Mouse (Mus musculus): Measurements from ENCODE around the gene Ap1s1.

The Ap1s1 gene

DNA sequence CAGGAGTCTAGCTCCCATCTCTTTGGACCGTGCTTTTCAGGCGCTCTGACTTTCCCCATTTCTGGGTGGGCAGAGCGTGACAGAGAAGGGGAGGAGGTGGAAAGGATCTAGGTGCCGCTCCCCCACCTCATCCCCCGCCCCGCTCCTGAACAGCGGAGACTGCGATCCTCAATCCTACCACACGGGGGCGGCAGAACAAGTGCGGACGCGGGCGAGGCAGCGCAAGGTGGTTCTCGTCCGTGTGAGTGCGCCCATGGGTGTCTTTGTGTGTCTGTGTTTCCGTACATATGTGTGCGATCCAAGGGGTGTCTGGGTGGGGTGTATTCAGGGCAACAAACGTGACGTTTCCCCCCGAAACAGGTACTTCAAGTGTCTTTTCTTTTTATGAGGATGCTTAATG, 20.8 kb downstream of the Ap1s1 start:
- peak; percentile 78 for DNase-seq (ENCODE audit: low read depth, low spot score)

DNA sequence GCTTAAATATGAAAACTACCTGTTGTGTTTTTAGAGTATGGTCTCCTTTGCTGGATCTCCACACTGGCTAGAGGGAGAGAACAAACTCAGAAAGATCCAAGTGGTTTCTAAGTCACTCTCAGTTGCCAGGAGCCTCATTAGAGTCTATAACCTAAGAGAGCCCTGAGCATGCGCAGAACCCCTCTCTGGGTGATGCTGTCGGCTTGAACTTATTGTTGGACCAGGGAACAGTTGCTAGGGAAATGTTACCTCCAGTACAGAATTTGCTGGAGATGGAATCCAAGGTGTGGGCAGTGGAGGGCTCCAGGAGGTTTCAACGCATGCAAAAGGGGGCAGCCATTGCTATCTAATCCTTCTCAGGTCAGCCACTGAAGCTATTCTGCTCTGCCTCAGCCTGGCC, 21.6 kb downstream of the Ap1s1 start:
- DNase-seq (ENCODE audit: low read depth, low spot score), result no peak

DNA sequence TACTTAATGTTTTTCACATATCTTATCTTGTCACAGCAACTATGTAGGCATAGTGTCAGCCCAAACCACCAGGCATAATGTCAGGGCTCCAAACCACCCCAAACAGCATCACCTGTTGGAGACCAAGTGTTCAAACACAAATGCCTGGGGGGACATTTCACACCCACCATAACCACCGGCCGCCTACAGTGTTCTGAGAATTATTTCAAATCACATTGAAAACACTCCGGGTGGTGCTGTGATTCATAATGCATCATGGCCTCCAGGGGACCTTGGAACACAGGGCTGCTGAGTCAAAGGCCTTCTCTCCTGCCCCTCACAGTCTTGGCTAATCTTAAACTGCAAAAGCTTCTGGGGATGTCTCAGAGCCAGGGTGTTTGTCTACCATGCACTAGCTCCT, 30.0 kb downstream of the Ap1s1 start:
- peak; percentile 93 for DNase-seq (ENCODE audit: low read depth, low spot score)

DNA sequence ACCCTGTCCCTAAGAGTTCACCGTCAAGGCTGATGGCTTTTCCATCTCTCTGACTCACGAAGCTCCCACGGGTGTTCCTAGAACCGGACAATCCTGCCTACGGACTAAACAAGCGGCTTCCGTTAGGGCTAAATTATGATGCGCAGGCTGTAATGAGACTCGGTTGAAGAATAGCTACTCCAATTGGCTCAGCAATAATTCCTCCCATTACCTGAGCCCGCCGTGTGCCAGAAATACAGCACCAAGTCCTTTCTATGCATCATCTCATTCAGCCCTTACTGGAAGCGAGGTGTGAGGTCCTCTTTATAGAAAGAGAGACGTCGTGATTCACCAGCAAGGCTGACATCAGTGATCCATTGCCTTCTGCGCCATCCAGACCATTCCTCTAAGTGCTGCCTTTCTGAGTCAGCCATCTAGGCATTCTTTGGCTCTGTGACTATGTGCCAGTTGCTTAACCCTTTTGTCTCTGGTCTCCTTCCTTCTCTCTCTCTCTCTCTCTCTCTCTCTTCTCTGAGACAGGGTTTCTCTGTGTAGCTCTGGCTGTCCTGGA, 33.5 kb downstream of the Ap1s1 start:
- peak; percentile 95 for DNase-seq (ENCODE audit: low read depth, low spot score)

DNA sequence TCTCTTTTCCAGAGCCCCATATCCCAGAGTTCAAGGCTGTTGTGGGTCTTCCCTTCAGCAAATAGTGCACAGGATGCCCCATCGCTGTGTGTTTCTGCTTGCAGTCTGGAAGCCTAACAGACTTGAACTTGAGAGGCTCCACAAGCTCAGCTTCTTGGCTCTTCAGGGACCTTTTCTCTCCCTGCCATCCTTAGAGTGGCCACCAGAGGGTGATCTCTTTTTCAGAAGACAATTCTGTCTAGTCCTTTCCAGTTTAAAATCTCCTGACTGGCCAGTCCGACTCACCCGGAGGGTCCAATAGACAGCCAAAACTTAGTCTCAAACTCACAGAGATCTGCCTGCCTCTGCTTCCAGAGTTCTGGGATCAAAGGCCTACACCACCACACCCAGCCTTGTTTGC, 35.9 kb downstream of the Ap1s1 start:
- DNase-seq (ENCODE audit: low read depth, low spot score), result peak; percentile 90

DNA sequence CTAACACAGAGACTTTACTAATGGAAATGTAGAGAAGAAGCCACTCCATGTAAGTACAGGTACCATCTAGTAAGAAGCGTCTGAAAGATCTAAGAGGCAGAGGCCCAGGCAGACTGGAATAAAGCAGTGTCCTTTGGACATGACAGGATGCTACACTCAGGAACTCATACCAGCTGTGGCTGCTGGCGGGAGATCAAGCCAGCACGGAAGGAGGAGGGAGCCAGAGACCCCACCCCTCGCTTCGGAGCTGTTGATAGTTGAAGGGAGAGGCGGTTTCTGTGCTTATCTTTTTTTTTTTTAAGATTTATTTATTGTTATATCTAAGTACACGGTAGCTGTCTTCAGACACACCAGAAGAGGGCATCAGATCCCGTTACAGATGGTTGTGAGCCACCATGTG, 38.7 kb downstream of the Ap1s1 start:
- DNase-seq (ENCODE audit: low read depth, low spot score), result no peak

DNA sequence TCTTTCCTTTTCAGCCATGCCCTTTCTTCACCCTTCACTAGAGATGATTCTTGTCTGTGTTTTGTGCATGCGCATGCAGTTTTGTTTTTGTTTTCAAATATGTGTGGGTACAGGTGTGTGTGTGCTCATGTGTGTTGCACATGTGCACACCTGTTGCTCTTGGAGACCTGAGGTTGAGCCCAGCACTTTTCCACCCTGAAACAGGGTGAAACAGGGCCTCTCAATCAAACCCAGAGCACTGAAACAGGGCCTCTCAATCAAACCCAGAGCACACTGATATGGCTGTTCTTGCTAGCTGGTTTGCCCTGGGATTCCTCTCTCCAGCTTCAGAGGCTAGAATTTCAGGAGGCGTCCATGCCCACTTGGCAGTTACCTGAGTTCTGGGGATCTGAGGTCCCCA, 45.3 kb downstream of the Ap1s1 start:
- DNase-seq (ENCODE audit: low read depth, low spot score), result no peak

DNA sequence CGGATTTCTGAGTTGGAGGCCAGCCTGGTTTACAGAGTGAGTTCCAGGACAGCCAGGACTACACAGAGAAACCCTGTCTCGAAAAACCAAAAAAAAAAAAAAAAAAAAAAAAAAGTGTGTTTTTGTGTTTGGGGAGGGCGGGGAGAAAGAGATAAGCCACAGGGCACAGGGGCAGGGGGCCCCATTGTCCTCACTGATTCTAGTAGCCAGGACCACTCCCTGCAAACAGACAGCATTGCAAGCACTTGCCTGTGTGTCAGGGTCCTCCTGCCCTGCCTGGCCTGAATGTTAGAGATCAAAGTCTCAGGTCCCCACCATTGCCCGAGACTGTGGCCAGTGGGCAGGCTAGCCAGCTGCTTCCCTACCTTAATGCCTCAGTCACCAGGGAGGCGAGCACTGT, 46.5 kb downstream of the Ap1s1 start:
- DNase-seq (ENCODE audit: low read depth, low spot score), result no peak

DNA sequence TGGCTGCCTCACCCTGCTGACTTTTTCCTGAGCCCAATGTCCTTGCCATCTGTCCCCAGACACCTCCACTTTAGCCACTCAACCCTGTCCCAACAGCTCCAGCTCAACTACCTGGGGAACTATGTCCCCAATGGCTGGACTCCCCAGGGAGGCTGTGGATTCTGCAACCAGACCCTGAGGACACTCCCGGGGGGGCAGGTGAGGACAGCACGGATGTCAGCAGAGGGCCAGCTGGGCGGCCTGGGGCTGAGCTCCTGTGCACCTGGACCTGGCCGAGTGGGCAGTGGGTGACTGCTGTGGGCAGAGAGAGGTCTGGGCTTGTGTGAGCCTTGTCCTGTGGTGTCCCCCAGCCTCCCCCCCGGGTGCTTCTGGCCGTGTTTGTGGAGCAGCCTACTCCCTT, 56.1 kb downstream of the Ap1s1 start:
- no peak for DNase-seq (ENCODE audit: low read depth, low spot score)

DNA sequence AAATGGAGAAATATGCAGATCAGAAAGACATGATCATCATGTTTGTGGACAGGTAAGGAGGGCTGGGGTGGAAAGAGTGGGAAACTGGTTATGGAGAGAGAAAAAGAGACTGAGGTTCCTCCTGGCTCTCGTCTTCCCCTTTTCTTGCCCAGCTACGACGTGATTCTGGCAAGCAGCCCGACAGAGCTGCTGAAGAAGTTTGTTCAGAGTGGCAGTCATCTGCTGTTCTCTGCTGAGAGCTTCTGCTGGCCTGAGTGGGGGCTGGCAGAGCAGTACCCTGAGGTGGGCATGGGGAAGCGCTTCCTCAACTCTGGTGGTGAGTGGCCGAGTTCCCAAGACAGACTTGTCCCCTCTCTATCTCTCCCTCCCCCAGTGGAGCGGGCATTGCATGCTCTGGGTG, 57.5 kb downstream of the Ap1s1 start:
- DNase-seq (ENCODE audit: low read depth, low spot score), result peak; percentile 56

DNA sequence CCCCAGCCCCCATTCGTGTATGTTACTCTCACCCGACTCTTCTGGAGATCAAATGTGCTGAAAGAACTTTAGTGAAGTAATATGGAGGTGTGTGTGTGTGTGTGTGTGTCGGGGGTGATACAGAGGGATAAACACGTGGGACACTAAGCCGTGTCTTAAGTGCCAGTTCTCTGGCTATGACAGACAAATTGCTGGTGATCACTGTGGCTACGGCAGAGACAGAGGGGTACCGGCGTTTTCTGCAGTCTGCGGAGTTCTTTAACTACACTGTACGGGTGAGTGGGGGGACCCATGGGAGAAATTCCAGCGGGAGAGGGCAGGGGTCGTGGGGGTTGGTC, 58.0 kb downstream of the Ap1s1 start, which contains the start of gene Znhit1:
Gene Znhit1 (minus strand): TSS at position 88 of the 338 bp plus-strand sequence.
- DNase-seq (ENCODE audit: low read depth, low spot score), result peak; percentile 49

DNA sequence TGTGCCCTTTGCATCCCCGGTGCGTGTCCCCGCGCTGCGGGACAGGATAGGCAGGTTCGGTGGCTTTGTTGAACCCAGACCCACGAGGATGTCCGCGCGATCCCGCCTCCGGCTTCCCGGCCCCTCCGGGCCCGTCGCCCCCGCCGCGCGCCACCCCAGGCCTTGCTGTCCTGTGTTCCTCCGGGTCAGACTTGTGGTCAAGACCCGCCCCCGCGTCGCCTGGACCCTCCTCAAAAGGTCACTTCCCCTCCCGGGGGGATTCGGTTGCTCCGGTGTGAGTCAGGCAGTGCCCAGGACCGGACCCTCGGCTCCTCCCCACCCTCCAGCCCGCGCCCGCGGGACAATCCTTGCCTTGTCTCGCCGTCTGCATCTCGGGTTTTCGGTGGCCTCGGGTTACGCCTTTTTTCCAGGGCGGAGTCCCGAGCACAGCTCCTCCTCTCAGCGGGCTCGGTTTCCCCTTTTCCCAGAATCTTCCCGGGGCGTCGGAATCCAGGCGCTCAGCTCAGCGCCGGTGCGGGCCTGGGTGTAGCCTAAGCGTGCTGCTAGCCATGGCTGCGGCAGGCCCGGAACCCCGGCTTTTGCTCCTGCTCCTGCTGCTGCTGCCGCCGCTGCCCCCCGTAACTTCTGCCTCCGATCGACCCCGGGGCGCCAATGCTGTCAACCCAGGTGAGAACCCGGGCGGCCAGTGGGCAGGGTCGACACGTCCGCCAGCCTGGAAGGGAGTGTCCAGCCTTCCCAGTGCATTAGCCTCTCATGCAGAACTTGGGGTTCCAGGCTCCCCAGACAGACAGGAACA, 58.6 kb downstream of the Ap1s1 start:
- peak; percentile 89 for DNase-seq (ENCODE audit: low read depth, low spot score)

DNA sequence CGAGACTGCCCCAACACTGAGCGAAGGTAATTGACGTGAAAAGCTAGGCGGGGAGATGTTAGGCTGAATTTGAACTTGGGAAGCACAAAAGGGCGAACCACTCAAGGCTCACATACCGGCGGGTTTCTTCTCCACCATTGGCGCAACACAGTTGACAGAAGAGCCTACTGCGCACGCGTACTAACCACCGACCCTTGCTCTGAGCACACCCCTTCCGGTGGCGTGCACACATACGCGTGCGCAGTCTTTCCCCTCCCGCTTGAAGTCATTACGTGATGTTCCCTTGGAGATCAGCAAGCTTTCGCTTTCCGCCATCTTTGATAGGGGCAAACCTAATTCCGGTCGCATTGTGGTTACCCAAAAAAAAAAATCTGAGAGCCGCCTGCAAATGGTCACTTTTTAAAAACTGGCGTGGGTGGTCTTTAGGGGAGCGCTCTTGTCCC, 59.2 kb downstream of the Ap1s1 start, which contains the start of gene Plod3:
Gene Plod3 (plus strand): TSS at position 325 of the 443 bp plus-strand sequence.
- DNase-seq (ENCODE audit: low read depth, low spot score), result peak; percentile 100

Measured in 3T3-L1 (cell line).